Mouse (Mus musculus): ENCODE measurements around the gene Itga2.

DNA sequence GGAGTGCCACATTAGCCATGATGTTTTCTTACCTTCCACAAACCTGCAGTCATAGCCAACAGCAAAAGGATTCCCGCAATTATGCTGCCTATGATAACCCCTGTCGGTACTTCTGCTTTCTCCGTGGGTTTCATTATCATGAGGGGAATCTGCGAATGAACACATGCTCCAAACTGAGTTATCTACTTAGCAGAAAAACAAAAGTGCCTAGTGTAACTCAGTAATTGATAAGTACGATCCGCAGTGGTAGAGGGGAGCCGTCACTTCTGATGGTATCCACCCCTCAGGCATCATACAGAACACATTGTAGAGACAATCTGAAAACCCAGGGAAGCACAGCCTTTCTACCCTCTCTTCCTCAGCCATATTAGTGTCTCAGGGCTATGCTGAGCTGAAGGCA, 94.8 kb downstream of the Itga2 start:
- TF ChIP-seq CTCF (IDR thresholded peaks at IDR 0.05; ENCODE audit: low read depth, low read length) (no peak), POLR2A (IDR thresholded peaks at IDR 0.05; ENCODE audit: borderline replicate concordance, low read depth, low read length) (no peak)

Measured in bone marrow macrophage, adult 2 months (primary cell).